Mouse (Mus musculus) embryonic fibroblast, embryonic 13.5 days (primary cell): ENCODE results near the gene Tead1.

Source experiments
- CTCF ChIP-seq: IDR thresholded peaks from 2 replicates; pipeline ENCODE4 v1.5.1; 2011; ENCODE audit warnings: mild to moderate bottlenecking, control low read depth, low read length, moderate library complexity, borderline replicate concordance; ENCODE audit not compliant: insufficient read depth
- POLR2A ChIP-seq: IDR thresholded peaks from 2 replicates; pipeline ENCODE4 v1.6.1; 2011; ENCODE audit warnings: low read depth, mild to moderate bottlenecking, control low read depth, low read length, moderate library complexity

- TF ChIP-seq CTCF (no peak), POLR2A (no peak)
Measured at GRCm38 (mm10) chr7:112831446-112831845, 152.3 kb downstream of the Tead1 start.
